Mouse (Mus musculus): Measurements from ENCODE around the gene Adam19. TPM values are rescaled to one million over a fixed set of nuclear protein-coding genes. Genes with fewer than 3 reads are reported as not detected.

Gene Adam19
- polyA plus RNA-seq, 1 experiment from 2014 or later = 4.0 TPM

DNA sequence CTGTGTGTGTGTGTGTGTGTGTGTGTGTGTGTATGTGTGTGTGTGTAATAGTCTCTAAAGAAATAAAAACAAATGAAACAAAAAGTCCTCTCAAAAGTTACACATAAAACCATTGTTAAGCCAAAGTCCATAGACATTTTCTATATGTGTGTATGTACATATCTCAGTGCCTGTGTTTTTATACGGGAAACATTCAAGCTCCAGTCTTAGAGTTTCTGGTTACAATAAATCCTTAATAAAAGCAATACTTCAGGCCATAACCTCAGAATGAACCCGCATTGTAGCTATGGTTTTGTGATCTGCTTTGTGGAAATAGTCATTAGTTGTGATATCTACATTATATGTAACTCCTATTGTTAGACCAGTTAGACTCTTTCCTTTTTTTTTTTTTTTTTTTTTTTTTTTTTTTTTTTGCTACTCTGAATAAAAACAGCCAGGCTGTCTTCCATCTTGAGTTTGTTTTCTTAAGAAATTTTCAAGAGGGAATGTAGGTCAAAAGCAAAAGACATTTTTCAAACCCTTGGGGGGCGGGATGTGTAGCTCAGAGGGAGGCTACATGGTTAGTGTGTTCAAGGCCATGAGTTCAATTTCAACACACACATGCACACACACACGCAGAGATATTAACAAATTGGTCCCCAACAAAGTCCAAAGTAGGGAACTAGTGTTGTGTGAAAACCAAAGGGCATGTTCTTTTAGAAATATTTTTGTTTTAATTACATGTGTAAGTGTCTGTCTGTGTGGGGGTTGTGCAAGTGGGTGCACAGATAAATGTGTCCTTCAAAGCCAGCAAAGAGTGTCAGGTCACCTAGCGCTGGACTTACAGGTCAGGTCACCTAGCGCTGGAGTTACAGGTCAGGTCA lies 27.6 kb upstream of the Adam19 start:
- no peaks in the 10 kb centered on the region for H3K4me1 ChIP-seq (replicated peaks; ENCODE audit: control insufficient read depth, insufficient read depth, low read length)
- H3K4me2 ChIP-seq (replicated peaks; ENCODE audit: low read depth) = no peak overlapping the region
- no peak overlapping the region for H3K27ac ChIP-seq (ENCODE audit: low read depth, low read length)
- H3K9ac ChIP-seq (ENCODE audit: low read depth, low read length) = no peak overlapping the region
- H3K36me3 ChIP-seq (ENCODE audit: control insufficient read depth, insufficient read depth) = no peaks in the 10 kb centered on the region
- 80% methylated on average over 6 of the region's 6 CpGs for WGBS
- no peaks in the 10 kb centered on the region for H3K9me3 ChIP-seq (ENCODE audit: control insufficient read depth)
- no peak for ATAC-seq
- TF ChIP-seq CTCF (IDR thresholded peaks at IDR 0.05; ENCODE audit: low read depth) = no peak
- no peaks in the 10 kb centered on the region for H3K27me3 ChIP-seq (replicated peaks; ENCODE audit: control insufficient read depth, insufficient read depth, low read length)
- H3K4me3 ChIP-seq (ENCODE audit: low read depth, low read length) = no peak overlapping the region

- H3K36me3 ChIP-seq (ENCODE audit: control insufficient read depth, insufficient read depth) = no peaks in the 10 kb centered on the region
- ATAC-seq = no peak
- H3K4me2 ChIP-seq (replicated peaks; ENCODE audit: low read depth) = no peak overlapping the region
- H3K4me1 ChIP-seq (replicated peaks; ENCODE audit: control insufficient read depth, insufficient read depth, low read length) = no peaks in the 10 kb centered on the region
- H3K27ac ChIP-seq (ENCODE audit: low read depth, low read length) = no peak overlapping the region
- no peak overlapping the region for H3K9ac ChIP-seq (ENCODE audit: low read depth, low read length)
- H3K9me3 ChIP-seq (ENCODE audit: control insufficient read depth) = no peaks in the 10 kb centered on the region
- H3K27me3 ChIP-seq (replicated peaks; ENCODE audit: control insufficient read depth, insufficient read depth, low read length) = no peaks in the 10 kb centered on the region
- no peak overlapping the region for H3K4me3 ChIP-seq (ENCODE audit: low read depth, low read length)
- no peak for TF ChIP-seq CTCF (IDR thresholded peaks at IDR 0.05; ENCODE audit: low read depth)
- WGBS = 60% methylated on average over 2 of the region's 2 CpGs
Measured at GRCm38 (mm10) chr11:46029485-46029884, 26.3 kb upstream of the Adam19 start.

- Histone ChIP-seq H3K27ac (ENCODE audit: low read depth, low read length) (no peak overlapping the region), H3K9ac (ENCODE audit: low read depth, low read length) (no peak overlapping the region)
- 77% methylated on average over 2 of the region's 2 CpGs for WGBS
Measured at GRCm38 (mm10) chr11:46030026-46030425, 25.8 kb upstream of the Adam19 start.

DNA sequence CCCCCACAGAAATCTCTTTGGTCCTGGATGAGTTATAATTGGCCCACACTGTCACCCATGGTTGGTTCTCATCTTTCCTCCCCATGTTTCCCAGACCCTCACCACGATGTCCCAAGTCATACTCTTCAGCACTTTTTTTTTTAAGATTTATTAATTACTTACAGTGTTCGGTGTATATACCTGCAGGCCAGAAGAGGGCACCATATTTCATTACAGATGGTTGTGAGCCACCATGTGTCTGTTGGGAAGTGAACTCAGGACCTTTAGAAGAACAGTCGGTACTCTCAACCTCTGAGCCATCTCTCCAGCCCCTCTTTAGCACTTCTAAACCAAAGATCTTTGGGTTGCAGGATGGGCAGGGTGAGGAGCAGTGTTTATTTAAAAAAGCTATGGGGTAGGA lies 24.3 kb upstream of the Adam19 start:
- no peak overlapping the region for H3K4me3 ChIP-seq (ENCODE audit: low read depth, low read length)
- no peaks in the 10 kb centered on the region for H3K9me3 ChIP-seq (ENCODE audit: control insufficient read depth)
- H3K4me1 ChIP-seq (replicated peaks; ENCODE audit: control insufficient read depth, insufficient read depth, low read length) = no peaks in the 10 kb centered on the region
- peak; percentile 45 for TF ChIP-seq CTCF (IDR thresholded peaks at IDR 0.05; ENCODE audit: low read depth)
- H3K36me3 ChIP-seq (ENCODE audit: control insufficient read depth, insufficient read depth) = no peaks in the 10 kb centered on the region
- H3K27ac ChIP-seq (ENCODE audit: low read depth, low read length) = no peak overlapping the region
- H3K27me3 ChIP-seq (replicated peaks; ENCODE audit: control insufficient read depth, insufficient read depth, low read length) = no peaks in the 10 kb centered on the region
- H3K4me2 ChIP-seq (replicated peaks; ENCODE audit: low read depth) = no peak overlapping the region
- no peak overlapping the region for H3K9ac ChIP-seq (ENCODE audit: low read depth, low read length)
- WGBS = 58% methylated on average over 3 of the region's 3 CpGs
- ATAC-seq = no peak

More at GRCm38 (mm10) chr11:46030026-46030425, 25.8 kb upstream of the Adam19 start:
- Histone ChIP-seq H3K4me1 (replicated peaks; ENCODE audit: control insufficient read depth, insufficient read depth, low read length) (no peaks in the 10 kb centered on the region), H3K9me3 (ENCODE audit: control insufficient read depth) (no peaks in the 10 kb centered on the region), H3K36me3 (ENCODE audit: control insufficient read depth, insufficient read depth) (no peaks in the 10 kb centered on the region), H3K4me3 (ENCODE audit: low read depth, low read length) (no peak overlapping the region), H3K27me3 (replicated peaks; ENCODE audit: control insufficient read depth, insufficient read depth, low read length) (no peaks in the 10 kb centered on the region), H3K4me2 (replicated peaks; ENCODE audit: low read depth) (no peak overlapping the region)
- TF ChIP-seq CTCF (IDR thresholded peaks at IDR 0.05; ENCODE audit: low read depth) = no peak
- no peak for ATAC-seq

DNA sequence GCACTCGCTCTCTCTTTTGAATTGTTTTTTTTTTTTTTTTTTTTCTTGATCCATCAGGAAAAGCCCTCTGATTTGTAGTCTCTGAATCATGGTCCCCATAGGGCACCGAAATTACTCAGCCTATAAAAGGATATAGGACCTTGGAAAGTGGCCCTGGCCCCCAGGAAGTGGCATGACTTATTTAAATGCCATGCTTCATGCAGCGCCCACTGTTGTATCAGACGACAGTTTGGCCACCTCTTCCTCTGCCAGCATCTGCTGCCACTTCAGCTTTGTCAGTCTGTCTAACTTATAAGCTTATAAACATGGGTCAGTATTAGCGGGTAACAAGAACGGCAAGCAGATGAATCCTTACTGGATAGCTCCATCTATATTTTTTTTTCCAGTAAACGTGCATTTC lies 22.8 kb upstream of the Adam19 start:
- 89% methylated on average over 7 of the region's 7 CpGs for WGBS
- TF ChIP-seq CTCF (IDR thresholded peaks at IDR 0.05; ENCODE audit: low read depth) = no peak
- no peak overlapping the region for H3K9ac ChIP-seq (ENCODE audit: low read depth, low read length)
- no peak overlapping the region for H3K4me3 ChIP-seq (ENCODE audit: low read depth, low read length)
- H3K4me2 ChIP-seq (replicated peaks; ENCODE audit: low read depth) = no peak overlapping the region
- no peak overlapping the region for H3K27ac ChIP-seq (ENCODE audit: low read depth, low read length)
- H3K4me1 ChIP-seq (replicated peaks; ENCODE audit: control insufficient read depth, insufficient read depth, low read length) = no peaks in the 10 kb centered on the region
- H3K27me3 ChIP-seq (replicated peaks; ENCODE audit: control insufficient read depth, insufficient read depth, low read length) = no peaks in the 10 kb centered on the region
- no peaks in the 10 kb centered on the region for H3K9me3 ChIP-seq (ENCODE audit: control insufficient read depth)
- H3K36me3 ChIP-seq (ENCODE audit: control insufficient read depth, insufficient read depth) = no peaks in the 10 kb centered on the region
- ATAC-seq = no peak

DNA sequence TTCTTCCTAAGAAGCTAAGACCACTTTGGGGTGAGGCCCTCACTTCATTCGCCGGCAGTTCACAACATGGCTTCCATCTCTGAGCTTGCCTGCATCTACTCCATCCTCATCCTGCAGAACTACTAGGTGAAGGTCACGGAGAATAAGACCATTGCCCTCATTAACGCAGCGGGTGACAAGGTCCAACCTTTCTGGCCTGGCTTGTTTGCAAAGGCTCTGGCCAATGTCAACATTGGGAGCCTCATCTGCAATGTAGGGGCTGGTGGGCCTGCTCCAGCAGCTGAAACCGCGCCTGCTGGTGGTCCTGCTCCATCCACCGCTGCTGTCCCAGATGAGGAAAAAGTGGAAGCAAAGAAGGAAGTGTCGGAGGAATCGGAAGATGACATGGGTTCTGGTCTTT lies 19.4 kb upstream of the Adam19 start:
- ATAC-seq = no peak
- H3K9ac ChIP-seq (ENCODE audit: low read depth, low read length) = no peak overlapping the region
- no peak for TF ChIP-seq CTCF (IDR thresholded peaks at IDR 0.05; ENCODE audit: low read depth)
- H3K4me1 ChIP-seq (replicated peaks; ENCODE audit: control insufficient read depth, insufficient read depth, low read length) = no peaks in the 10 kb centered on the region
- H3K9me3 ChIP-seq (ENCODE audit: control insufficient read depth) = no peaks in the 10 kb centered on the region
- no peak overlapping the region for H3K4me3 ChIP-seq (ENCODE audit: low read depth, low read length)
- H3K27ac ChIP-seq (ENCODE audit: low read depth, low read length) = no peak overlapping the region
- H3K27me3 ChIP-seq (replicated peaks; ENCODE audit: control insufficient read depth, insufficient read depth, low read length) = no peaks in the 10 kb centered on the region
- H3K36me3 ChIP-seq (ENCODE audit: control insufficient read depth, insufficient read depth) = no peaks in the 10 kb centered on the region
- 88% methylated on average over 10 of the region's 10 CpGs for WGBS
- H3K4me2 ChIP-seq (replicated peaks; ENCODE audit: low read depth) = no peak overlapping the region
